Mouse (Mus musculus): ENCODE results near the gene Rhbdf2. TPM values are rescaled to one million over a fixed set of nuclear protein-coding genes. Genes with fewer than 3 reads are reported as not detected.
"Not testable (repeated sequence)": the region's sequence is repeated elsewhere in the genome, so short reads cannot be mapped to it uniquely, and the experiment has no call there.

Gene Rhbdf2
- polyA plus RNA-seq (2014; fragmentation: Nextera tagmentation; extraction: Ambion mirVana) = 0.61 TPM in 2 replicates

DNA sequence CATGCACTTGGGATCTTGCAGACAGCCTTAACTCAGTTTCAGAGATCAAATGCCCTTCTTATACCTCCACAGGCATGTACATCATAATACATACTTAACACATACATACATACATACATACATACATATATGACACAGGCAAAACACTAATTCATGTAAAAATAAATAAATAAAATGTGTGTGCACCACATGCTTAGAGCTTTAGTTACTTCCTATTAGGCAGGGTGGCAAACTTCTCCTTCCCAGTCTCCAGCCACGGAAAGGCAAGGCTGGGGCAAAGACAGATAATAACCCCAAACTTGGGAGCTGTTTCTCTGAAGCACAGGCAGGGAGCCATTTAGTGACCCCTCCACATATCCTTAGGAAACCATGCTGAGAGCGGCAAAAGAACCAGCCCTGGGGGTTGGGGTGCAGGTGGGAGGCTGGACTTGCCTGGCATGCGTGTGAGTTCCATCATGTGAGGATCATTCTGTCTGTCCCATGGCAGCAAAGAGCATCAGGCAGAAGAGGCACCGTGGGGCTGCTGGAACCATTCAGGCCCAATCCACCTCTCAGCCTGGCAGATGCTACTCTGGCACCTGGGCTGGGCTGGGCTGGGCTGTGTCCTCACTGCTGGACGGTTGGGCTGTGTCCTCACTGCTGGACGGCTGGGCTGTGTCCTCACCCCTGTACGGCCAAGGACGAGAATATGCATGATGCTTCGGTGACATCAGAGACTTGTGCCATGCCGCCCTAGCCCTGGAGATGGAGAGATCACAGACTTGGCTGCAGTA, at the start of gene Rhbdf2:
Gene Rhbdf2 (minus strand): TSS at position 721 of the 773 bp plus-strand sequence.
- Histone ChIP-seq H3K4me2 (ENCODE audit: low read length) (no peak within 1 kb of the TSS), H3K27ac (ENCODE audit: low read depth, low read length) (no peak within 1 kb of the TSS), H3K36me3 (ENCODE audit: control insufficient read depth, insufficient read depth, low read length) (no peaks in the 10 kb centered on the region), H3K4me3 (ENCODE audit: low read depth, low read length) (no peak within 1 kb of the TSS), H3K9ac (ENCODE audit: low read length) (no peak within 1 kb of the TSS), H3K9me3 (replicated peaks; ENCODE audit: control insufficient read depth, low read length) (no peaks in the 10 kb centered on the region), H3K27me3 (replicated peaks; ENCODE audit: control insufficient read depth, insufficient read depth, low read length) (peaks cover 20% of the 10 kb centered on the region; the same call in 1 of the 2 replicates), H3K4me1 (ENCODE audit: control insufficient read depth, insufficient read depth, low read length) (no peaks in the 10 kb centered on the region)
- DNase-seq (ENCODE audit: low spot score) (no peak), ATAC-seq (no peak)
- WGBS = 79% methylated on average over 10 of the region's 10 CpGs

DNA sequence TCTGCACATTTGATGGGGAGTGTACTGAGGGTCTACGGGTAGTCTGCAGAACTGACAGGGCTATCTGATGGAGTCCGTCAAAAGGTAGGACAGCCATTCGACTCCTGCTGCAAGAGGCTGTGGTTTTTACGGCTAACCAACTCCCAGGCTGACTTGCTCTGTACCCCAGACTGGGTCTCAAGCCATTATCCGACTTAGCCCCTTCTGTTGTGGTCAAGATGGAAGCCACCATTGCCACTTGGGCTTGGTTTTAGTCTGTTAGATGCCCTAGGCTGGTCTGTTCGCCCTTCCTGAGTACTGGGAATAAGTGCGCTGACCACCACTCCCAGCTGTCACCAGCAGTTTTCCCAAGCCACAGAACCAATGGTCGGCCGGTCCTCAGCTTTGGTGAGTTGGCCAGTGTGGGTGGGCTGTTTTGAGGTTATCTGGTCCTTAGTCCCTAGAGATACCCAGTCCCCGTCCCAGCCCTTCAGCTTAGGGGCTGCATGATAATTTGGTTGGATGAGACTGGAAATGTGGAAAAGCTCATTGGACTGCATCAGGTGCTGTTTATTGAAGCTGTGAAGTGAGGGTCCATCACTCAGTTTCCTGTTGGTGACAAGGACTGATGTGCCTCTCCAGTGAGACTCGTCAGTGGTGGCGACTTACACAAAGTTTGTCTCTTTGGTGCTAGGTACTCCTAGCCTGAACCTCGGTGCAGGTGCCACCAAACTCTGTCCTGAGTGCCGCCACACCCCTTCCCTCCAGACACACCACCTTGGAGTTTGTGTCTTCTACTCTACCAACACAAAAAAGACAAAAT, 49.6 kb upstream of the Rhbdf2 start:
- H3K4me3 ChIP-seq (ENCODE audit: low read depth, low read length) = no peak overlapping the region
- H3K27me3 ChIP-seq (replicated peaks; ENCODE audit: control insufficient read depth, insufficient read depth, low read length) = no peaks in the 10 kb centered on the region
- DNase-seq (ENCODE audit: low spot score) = no peak
- 94% methylated on average over 14 of the region's 14 CpGs for WGBS
- H3K4me1 ChIP-seq (ENCODE audit: control insufficient read depth, insufficient read depth, low read length) = peaks cover 9% of the 10 kb centered on the region
- no peak overlapping the region for H3K4me2 ChIP-seq (ENCODE audit: low read length)
- H3K9me3 ChIP-seq (replicated peaks; ENCODE audit: control insufficient read depth, low read length) = no peaks in the 10 kb centered on the region
- peaks cover 69% of the 10 kb centered on the region for H3K36me3 ChIP-seq (ENCODE audit: control insufficient read depth, insufficient read depth, low read length)
- no peak overlapping the region for H3K9ac ChIP-seq (ENCODE audit: low read length)
- no peak for ATAC-seq
- H3K27ac ChIP-seq (ENCODE audit: low read depth, low read length) = no peak overlapping the region

DNA sequence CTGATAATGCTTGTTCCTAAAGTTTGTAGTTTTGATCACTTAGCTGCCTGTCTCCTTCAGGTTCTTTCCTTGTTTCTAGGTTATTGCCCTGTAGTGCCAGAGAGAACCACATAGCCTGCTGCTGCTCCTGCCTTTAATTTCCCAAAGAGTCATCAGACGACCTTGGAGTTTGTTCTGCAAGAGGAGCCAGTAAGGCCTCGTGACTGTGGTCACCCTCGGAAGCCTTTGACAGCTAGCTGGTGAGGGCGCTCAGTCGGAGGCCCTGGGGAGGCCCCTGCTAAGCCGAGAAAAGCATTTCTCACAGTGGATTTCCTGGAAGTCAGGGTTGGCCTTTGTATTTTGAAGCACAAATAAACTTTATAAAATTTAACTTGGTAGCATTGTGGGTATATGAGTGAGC, 48.6 kb upstream of the Rhbdf2 start:
- H3K9me3 ChIP-seq (replicated peaks; ENCODE audit: control insufficient read depth, low read length); H3K9ac ChIP-seq (ENCODE audit: low read length); H3K4me1 ChIP-seq (ENCODE audit: control insufficient read depth, insufficient read depth, low read length); H3K4me3 ChIP-seq (ENCODE audit: low read depth, low read length); H3K27me3 ChIP-seq (replicated peaks; ENCODE audit: control insufficient read depth, insufficient read depth, low read length); H3K27ac ChIP-seq (ENCODE audit: low read depth, low read length); H3K4me2 ChIP-seq (ENCODE audit: low read length); DNase-seq (ENCODE audit: low spot score); ATAC-seq: not testable (repeated sequence)
- 86% methylated on average over 6 of the region's 6 CpGs for WGBS
- H3K36me3 ChIP-seq (ENCODE audit: control insufficient read depth, insufficient read depth, low read length) = peaks cover 63% of the 10 kb centered on the region

DNA sequence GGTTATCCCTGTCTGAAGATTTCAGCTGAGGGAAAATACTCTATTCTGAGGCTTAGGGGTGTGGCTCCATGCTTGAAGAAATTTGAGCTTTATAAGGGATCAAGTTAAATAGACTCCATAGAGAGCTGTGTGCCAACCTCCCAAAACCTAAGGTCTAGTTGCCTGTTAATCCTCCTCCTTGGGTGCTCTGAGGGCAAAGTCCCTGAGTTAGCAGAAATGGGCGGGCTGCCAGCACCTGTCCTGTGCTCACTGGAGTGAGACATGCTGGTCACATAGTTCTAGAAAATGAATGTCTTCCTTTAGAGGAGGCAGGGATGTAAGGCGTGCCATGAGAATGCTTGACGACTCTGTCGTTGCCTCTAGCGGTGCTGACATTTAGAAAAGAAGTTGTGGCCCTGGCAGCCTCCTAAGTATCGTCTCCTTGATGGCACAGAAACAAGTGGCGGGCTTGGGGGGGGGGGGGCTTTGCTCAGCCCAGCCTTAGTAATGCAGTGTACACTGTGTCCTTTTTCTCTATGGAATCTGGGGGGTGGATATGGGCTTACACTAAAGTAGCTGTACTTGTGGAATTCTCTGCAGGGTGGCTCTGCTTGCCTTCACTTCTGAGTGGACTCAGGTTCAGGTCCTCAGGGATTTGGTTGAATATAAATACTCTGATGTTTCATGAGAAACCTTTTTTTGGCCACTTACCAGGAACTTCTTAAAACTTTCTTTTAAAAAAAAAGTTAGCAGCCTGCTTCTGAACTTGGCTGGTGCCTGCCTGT, 48.0 kb upstream of the Rhbdf2 start:
- 62% methylated on average over 7 of the region's 7 CpGs for WGBS
- no peaks in the 10 kb centered on the region for H3K27me3 ChIP-seq (replicated peaks; ENCODE audit: control insufficient read depth, insufficient read depth, low read length)
- ATAC-seq (no peak), DNase-seq (ENCODE audit: low spot score) (no peak)
- no peak overlapping the region for H3K4me2 ChIP-seq (ENCODE audit: low read length)
- no peak overlapping the region for H3K27ac ChIP-seq (ENCODE audit: low read depth, low read length)
- peaks cover 9% of the 10 kb centered on the region for H3K4me1 ChIP-seq (ENCODE audit: control insufficient read depth, insufficient read depth, low read length)
- peaks cover 63% of the 10 kb centered on the region for H3K36me3 ChIP-seq (ENCODE audit: control insufficient read depth, insufficient read depth, low read length)
- H3K4me3 ChIP-seq (ENCODE audit: low read depth, low read length) = no peak overlapping the region
- H3K9ac ChIP-seq (ENCODE audit: low read length) = no peak overlapping the region
- no peaks in the 10 kb centered on the region for H3K9me3 ChIP-seq (replicated peaks; ENCODE audit: control insufficient read depth, low read length)

DNA sequence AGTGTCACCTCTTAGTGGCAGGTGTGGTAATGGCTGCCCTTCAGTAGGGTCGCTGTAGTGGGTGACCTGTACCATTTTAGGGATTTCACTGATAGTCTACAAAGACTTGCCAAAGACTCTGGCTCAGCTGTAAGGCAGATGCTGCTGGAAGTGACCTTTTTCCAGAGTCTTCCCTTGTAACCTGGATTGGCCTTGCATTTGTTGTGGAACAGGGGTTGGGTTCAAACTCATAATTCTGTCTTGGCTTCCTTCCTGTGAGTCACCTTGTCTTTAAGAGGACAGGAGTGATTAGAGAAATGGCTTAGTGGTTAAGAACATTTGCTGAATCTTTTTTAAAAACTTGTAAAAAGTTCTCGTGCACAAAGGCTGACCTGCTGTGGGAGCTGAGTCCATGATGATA, 46.6 kb upstream of the Rhbdf2 start:
- Histone ChIP-seq H3K4me2 (ENCODE audit: low read length) (peak overlapping the region; percentile 66; the same call in 1 of the 2 replicates), H3K27me3 (replicated peaks; ENCODE audit: control insufficient read depth, insufficient read depth, low read length) (no peaks in the 10 kb centered on the region), H3K9me3 (replicated peaks; ENCODE audit: control insufficient read depth, low read length) (no peaks in the 10 kb centered on the region), H3K9ac (ENCODE audit: low read length) (peak overlapping the region; percentile 83), H3K4me1 (ENCODE audit: control insufficient read depth, insufficient read depth, low read length) (peaks cover 9% of the 10 kb centered on the region), H3K36me3 (ENCODE audit: control insufficient read depth, insufficient read depth, low read length) (peaks cover 51% of the 10 kb centered on the region), H3K4me3 (ENCODE audit: low read depth, low read length) (0 out of 2 replicates have a peak overlapping the region, but pooled peaks have one; percentile 71), H3K27ac (ENCODE audit: low read depth, low read length) (no peak overlapping the region)
- DNase-seq (ENCODE audit: low spot score) (no peak), ATAC-seq (no peak)
- WGBS = 90% methylated on average over 2 of the region's 2 CpGs

DNA sequence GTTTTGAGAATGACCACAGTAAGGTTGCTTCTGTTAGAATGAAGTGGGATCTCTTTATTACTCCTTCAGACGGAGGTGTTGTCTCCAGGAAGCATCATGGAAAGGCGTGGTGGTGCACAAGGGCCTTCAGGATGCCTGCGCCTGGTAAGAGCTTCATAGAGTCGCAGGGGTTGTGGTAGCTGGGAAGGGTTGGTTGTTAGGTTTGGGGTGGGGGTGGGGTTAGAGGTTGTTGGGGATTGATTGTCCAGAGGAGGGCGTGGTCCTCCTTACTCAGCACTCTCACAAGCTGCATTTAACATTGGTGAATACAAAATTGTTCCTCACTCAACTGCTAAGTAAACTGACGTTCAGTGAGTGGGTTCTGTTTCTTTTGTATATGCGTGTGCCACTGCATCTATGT, 45.8 kb upstream of the Rhbdf2 start:
- 21% methylated on average over 7 of the region's 7 CpGs for WGBS

DNA sequence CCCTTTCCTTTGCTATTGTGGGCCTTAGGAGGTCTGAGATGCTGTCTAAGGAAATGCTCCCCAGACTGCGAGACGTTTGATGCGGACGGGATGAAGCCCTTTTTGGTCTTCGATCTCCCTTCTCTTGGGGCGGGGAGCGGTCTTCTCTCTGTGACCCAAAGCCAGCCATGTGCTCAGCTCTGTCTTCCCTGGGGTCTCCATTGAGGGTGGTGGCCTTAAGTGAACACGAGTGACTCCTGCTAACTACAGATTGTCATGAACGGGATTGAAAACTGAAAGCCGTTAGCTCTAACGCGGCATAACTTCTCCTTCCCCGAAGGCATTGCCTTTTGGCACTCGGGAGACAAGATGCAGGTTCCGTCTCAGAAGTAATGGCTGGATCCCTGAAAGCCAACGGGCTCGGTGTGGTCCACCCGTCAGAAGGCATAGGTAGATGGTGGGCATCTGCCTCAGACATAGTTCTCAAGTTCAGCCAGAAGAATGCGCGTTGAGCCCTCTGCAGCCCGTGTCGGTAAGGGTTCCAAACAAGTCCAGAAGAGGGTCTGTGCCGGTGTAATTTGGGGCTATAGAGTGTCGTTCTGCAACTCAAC, 45.1 kb upstream of the Rhbdf2 start:
- Histone ChIP-seq H3K4me1 (ENCODE audit: control insufficient read depth, insufficient read depth, low read length) (peaks cover 9% of the 10 kb centered on the region), H3K9me3 (replicated peaks; ENCODE audit: control insufficient read depth, low read length) (no peaks in the 10 kb centered on the region), H3K4me2 (ENCODE audit: low read length) (peak overlapping the region; percentile 66), H3K27me3 (replicated peaks; ENCODE audit: control insufficient read depth, insufficient read depth, low read length) (no peaks in the 10 kb centered on the region), H3K27ac (ENCODE audit: low read depth, low read length) (no peak overlapping the region), H3K9ac (ENCODE audit: low read length) (peak overlapping the region; percentile 83), H3K4me3 (ENCODE audit: low read depth, low read length) (peak overlapping the region; percentile 71), H3K36me3 (ENCODE audit: control insufficient read depth, insufficient read depth, low read length) (peaks cover 42% of the 10 kb centered on the region)
- WGBS = under 1% methylated on average over 24 of the region's 24 CpGs
- DNase-seq (ENCODE audit: low spot score) (no peak), ATAC-seq (peak; percentile 29; the same call in 1 of the 2 replicates)

More for the DNA sequence above, 45.8 kb upstream of the Rhbdf2 start:
- peaks cover 9% of the 10 kb centered on the region for H3K4me1 ChIP-seq (ENCODE audit: control insufficient read depth, insufficient read depth, low read length)
- no peak overlapping the region for H3K27ac ChIP-seq (ENCODE audit: low read depth, low read length)
- H3K27me3 ChIP-seq (replicated peaks; ENCODE audit: control insufficient read depth, insufficient read depth, low read length) = no peaks in the 10 kb centered on the region
- H3K9me3 ChIP-seq (replicated peaks; ENCODE audit: control insufficient read depth, low read length) = no peaks in the 10 kb centered on the region
- ATAC-seq = no peak
- H3K4me2 ChIP-seq (ENCODE audit: low read length) = peak overlapping the region; percentile 66
- H3K9ac ChIP-seq (ENCODE audit: low read length) = peak overlapping the region; percentile 83
- H3K4me3 ChIP-seq (ENCODE audit: low read depth, low read length) = peak overlapping the region; percentile 71
- DNase-seq (ENCODE audit: low spot score) = no peak
- peaks cover 48% of the 10 kb centered on the region for H3K36me3 ChIP-seq (ENCODE audit: control insufficient read depth, insufficient read depth, low read length)

DNA sequence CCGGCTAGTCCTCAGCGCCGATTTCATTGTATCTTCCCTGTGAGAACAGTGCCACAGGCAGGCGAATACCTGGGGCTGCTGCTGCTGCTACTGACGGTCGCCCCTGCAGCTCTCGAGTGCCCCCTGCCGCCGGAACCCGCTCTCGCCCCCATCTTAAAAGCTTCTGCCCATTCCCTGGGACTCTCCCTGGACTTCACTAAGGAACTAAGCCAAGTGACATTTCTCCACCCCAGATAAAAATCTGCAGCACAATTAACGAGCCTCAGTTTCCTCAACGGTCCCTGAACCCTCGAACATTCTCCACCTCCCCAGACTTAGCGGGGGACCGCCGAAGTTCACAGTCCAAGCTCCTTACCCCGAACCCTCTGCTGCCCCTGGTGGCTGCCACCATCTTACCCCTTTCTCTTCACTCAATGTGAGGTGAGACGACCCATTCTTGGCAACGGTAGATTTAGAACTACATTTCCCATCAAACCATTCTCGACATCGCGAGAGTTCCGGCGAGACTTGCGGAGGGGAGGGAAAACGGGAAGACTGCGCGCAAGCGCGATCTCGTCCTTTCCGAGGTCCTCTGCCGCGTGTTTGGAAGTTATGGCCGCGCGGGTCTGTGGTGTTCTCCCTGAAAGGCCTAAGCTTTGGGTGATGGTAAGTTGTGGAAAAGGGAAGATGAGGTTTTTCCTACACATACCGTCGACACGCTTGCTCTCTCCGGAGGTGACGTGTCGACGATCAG, 44.5 kb upstream of the Rhbdf2 start:
- peak overlapping the region; percentile 83 for H3K9ac ChIP-seq (ENCODE audit: low read length)
- DNase-seq (ENCODE audit: low spot score) (peak; percentile 99), ATAC-seq (peak; percentile 94)
- H3K4me1 ChIP-seq (ENCODE audit: control insufficient read depth, insufficient read depth, low read length) = peaks cover 9% of the 10 kb centered on the region
- H3K36me3 ChIP-seq (ENCODE audit: control insufficient read depth, insufficient read depth, low read length) = peaks cover 35% of the 10 kb centered on the region
- peak overlapping the region; percentile 66 for H3K4me2 ChIP-seq (ENCODE audit: low read length)
- no peaks in the 10 kb centered on the region for H3K9me3 ChIP-seq (replicated peaks; ENCODE audit: control insufficient read depth, low read length)
- H3K27ac ChIP-seq (ENCODE audit: low read depth, low read length) = no peak overlapping the region
- no peaks in the 10 kb centered on the region for H3K27me3 ChIP-seq (replicated peaks; ENCODE audit: control insufficient read depth, insufficient read depth, low read length)
- H3K4me3 ChIP-seq (ENCODE audit: low read depth, low read length) = peak overlapping the region; percentile 71
- WGBS = 1% methylated on average over 45 of the region's 45 CpGs
